Mouse (Mus musculus) left cerebral cortex, postnatal 10 days (tissue): ENCODE data around the gene Asf1b. TPM values are rescaled to one million over a fixed set of nuclear protein-coding genes. Genes with fewer than 3 reads are reported as not detected.
A peak's percentile ranks its signal among the peaks of the same experiment; 100 is the strongest.

Source experiments
- DNase-seq, 2 experiments: peaks; one replicate each; pipeline ENCODE4 v3.0.0; 2021 to 2022; ENCODE audit warnings: low spot score in 2 of 2, mixed read lengths in 1 of 2; ENCODE audit errors: extremely low spot score in 1 of 2
- intact Hi-C: fragments of 180-260 bp; cut with DNase I; formaldehyde crosslinking; loops from one replicate; pipeline ENCODE4 v1.15.1; 2025
- total RNA-seq, 2 experiments: library from RNA; stranded (reverse); gene quantifications; 2 replicates each; pipeline ENCODE4 v1.2.3; 2021

The Asf1b gene
- 1 to 10 TPM; 1.1 TPM for total RNA-seq

- intact Hi-C loops, result loop anchor here (10.0 kb wide), 1 partner anchor 231 kb away; no protein-coding TSS in a partner anchor
- DNase-seq, result peak; percentile 99 to 100
Observed at GRCm38 (mm10) chr8:83955106-83955957, at the start of gene Asf1b, which contains the start of gene Gm10644. TSS of gene Asf1b (plus strand) at chr8:83955507. TSS of gene Gm10644 (minus strand) at chr8:83955205.

DNA sequence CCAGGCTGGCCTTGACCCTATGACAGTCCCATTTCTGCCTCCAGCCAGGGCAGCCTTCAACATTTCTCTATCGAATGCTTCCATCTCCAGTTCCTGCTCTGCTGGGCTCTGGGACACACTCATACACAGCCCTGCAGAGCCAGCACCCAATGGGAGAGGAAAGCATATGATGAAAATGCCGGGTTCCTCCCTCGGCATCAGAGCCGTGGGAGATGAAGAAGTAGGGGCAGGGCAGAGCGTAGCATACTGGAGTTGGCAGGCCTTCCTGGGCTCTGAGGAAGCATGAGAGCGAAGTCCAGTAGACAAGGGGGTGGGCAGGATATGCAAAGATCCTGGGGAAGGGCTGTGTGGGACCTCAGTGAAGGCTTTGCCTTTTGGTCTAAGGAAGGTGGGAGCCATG lies 46.7 kb upstream of the Asf1b start:
- DNase-seq, result no peak
- intact Hi-C loops, result no loop called here

GRCm38 (mm10) chr8:83909311-83909710 lies 46.0 kb upstream of the Asf1b start:
- peak; percentile 53 to 63 for DNase-seq
- intact Hi-C loops, result no loop called here

DNA sequence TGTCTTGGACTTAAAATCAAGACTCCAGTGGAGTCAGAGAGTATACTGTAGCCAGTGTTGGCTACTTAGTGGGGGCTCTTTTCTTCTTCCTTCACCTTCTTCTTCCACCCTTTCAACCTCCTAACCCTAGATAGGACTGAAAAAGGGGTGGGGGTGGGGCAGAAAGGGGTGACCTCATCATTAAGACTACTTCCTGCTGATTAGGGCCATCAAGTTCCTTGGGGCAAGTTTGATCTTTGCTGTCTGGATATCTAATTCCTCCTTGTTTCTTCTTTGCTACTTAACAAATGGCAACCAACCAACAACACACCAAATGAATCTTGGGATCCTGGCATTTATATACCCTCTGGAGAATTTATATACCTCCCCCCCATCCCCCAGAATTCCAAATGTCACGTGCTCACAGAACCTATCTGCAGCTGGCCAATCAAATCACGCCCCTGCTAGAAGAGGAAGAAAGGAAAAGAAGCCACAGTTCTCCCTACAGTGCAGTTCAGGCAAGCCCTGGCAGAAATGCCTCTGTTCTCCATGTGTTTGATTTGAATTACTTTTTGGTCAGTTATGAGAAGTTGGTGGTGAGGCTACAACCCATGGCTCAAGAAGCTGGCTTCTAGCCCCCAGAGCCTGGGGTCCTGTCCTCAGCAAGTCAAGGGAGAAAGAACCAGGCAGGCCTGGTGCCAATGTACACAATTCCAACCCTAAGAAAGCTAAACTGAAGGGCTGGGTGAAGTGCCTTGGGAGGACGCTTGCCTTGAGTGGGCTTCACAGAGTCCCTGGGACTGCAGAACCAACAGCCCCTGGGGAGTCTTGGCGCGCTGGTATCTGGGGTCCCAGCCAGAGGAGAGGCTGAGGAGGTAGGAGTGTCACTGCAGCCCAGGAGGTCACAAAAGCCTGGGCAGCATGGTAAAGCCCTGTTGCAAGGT lies 43.2 kb upstream of the Asf1b start:
- no peak for DNase-seq
- intact Hi-C loops, result no loop called here

DNA sequence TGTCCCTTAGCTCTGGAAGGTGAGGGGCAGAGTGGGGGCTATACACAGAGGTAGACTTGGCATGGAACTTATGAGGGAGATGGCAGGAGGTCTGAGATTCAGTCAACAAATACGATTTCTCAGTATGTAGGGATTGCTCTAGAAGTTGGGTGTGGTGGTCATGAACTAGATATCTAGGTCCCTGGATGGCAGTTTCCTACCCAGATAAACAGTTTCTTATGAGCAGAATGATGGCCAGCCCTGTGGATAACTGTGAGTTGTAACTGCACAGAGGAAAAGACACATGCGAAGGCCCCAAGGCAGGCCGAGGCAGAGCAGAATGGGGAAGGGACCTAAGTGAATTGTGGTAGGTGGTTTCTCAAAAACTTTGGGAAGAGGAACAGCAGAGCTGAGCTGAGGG lies 41.1 kb upstream of the Asf1b start:
- intact Hi-C loops, result no loop called here
- no peak for DNase-seq

DNA sequence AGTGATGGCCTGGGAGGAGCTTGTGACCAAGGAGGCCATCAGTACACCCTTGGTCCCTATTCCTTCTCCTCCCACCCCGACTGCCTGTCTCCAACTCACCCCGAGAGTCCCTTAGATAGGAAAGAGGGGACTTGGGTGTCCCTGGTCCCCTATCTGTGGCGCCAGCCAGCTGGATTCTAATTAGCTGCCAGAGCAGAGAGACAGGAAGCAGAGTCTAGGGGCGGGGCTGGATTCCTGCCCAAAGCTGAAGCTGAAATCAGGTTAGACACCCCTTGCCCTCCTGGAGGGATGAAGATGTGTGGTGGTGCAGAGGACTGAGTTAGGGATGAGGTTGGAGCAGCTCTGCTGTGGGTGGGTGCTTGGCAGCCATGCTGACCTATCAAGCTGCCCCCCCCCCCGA lies 40.4 kb upstream of the Asf1b start:
- DNase-seq, result peak in 1 of 2 experiments; percentile 60
- intact Hi-C loops, result no loop called here

DNA sequence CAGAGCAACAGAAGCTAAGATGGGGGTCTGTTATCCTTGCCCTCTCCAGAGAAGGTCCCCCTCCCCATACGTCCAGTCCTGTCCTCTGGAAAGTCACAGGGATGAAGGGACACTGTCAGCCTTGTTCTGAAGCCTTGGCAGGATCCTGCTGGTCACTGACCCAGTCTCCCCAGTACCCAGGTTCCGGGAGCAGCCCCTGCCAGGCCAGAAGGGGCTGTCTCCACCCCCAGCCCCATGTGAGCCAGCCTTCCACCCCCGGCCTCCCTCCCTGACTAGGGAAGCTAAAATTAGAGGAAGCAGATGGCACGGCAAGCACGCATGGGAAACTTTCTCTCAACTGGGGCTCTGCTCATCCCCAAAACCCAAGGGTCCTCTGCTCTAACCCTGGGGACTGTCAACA lies 39.3 kb upstream of the Asf1b start:
- peak; percentile 34 to 70 for DNase-seq
- intact Hi-C loops, result no loop called here

DNA sequence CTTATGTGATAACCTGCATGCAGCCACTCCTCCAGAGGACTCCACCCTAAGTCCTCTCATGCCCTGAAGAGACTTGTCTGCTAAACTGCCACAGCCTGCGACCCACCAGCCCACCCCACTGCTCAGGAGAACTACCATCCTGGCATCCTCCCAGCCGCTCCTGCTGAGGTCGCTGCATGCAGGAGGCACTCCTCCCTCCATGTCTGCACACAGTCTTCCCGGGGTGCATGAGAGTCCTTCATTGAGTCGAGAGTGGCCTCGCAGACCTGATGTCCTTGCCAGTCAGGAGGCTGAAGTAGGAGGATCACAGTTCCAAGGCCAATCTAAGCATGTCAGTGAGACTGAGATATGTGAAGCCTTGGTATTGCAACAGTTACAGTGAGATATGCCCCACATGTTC lies 37.7 kb upstream of the Asf1b start:
- intact Hi-C loops, result no loop called here
- DNase-seq, result no peak

- peak; percentile 78 to 84 for DNase-seq
- intact Hi-C loops, result no loop called here
Observed at GRCm38 (mm10) chr8:83921558-83921957, 33.7 kb upstream of the Asf1b start.

DNA sequence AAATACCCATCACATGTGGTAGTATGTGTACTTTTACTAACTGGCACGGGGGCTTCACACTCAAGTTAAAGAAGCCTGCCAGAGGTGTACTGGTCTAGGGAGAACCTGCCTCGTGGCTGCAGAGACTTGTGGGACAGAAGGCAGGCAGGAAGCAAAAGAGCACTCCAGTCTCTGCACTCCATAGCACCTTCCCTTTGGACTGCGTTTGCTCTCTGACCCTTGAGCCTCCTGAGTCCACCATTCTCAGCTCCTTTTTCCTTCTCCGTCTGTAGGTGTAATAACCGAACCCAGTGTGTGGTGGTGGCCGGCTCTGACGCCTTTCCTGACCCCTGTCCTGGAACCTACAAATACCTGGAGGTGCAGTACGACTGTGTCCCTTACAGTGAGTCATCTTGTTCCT lies 32.6 kb upstream of the Asf1b start:
- no peak for DNase-seq
- intact Hi-C loops, result no loop called here

- no peak for DNase-seq
- intact Hi-C loops, result no loop called here
Observed at GRCm38 (mm10) chr8:83924585-83924984, 30.7 kb upstream of the Asf1b start.

GRCm38 (mm10) chr8:83926266-83926665 lies 29.0 kb upstream of the Asf1b start:
- DNase-seq, result peak in 1 of 2 experiments; percentile 18
- intact Hi-C loops, result no loop called here

DNA sequence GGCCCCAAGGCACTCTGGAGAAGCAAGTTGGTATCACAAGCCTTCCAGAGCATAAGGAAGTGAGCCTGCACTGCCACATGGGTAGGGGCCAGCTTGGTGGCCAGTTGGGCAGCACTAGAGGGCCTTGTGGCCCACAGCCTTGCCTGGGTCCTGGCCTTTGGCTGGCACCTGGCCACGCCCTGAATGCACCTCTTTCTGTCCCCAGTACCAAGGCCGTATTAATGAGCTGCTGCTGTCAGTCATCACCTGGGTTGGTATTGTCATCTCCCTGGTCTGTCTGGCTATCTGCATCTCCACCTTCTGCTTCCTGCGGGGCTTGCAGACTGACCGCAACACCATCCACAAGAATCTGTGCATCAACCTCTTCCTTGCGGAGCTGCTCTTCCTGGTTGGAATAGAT lies 21.1 kb upstream of the Asf1b start:
- intact Hi-C loops, result no loop called here
- DNase-seq, result no peak

- no peak for DNase-seq
- intact Hi-C loops, result no loop called here
Observed at GRCm38 (mm10) chr8:83934994-83935393, 20.3 kb upstream of the Asf1b start.

DNA sequence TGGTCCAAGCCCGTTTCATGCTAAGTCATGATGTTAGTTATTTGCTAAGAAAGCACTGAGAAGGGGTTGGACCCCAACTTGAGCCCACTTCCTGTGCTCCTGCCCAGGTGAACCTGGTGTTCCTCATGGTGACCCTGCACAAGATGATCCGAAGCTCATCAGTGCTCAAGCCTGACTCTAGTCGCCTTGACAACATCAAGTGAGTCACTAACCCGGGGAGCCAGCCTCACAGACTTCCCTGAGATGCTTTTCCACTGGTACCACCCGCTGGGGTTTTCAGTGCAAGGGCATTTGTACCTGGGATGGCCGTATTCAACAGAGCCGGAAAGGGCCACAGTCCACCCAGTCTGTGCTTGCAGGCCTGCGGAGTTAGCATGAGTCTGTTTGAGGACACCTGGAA lies 19.9 kb upstream of the Asf1b start:
- DNase-seq, result no peak
- intact Hi-C loops, result no loop called here

- no peak for DNase-seq
- intact Hi-C loops, result no loop called here
Observed at GRCm38 (mm10) chr8:83937645-83938044, 17.7 kb upstream of the Asf1b start.

DNA sequence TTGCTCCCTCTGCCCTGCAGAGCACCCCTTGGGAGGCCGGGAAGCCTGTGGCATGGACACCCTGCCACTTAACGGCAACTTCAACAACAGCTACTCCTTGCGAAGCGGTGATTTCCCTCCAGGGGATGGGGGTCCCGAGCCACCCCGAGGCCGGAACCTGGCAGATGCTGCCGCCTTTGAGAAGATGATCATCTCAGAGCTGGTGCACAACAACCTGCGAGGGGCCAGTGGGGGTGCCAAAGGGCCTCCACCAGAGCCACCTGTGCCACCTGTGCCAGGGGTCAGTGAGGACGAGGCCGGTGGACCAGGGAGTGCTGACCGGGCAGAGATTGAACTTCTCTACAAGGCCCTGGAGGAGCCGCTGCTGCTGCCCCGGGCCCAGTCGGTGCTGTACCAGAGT lies 17.0 kb upstream of the Asf1b start:
- no peak for DNase-seq
- intact Hi-C loops, result no loop called here

DNA sequence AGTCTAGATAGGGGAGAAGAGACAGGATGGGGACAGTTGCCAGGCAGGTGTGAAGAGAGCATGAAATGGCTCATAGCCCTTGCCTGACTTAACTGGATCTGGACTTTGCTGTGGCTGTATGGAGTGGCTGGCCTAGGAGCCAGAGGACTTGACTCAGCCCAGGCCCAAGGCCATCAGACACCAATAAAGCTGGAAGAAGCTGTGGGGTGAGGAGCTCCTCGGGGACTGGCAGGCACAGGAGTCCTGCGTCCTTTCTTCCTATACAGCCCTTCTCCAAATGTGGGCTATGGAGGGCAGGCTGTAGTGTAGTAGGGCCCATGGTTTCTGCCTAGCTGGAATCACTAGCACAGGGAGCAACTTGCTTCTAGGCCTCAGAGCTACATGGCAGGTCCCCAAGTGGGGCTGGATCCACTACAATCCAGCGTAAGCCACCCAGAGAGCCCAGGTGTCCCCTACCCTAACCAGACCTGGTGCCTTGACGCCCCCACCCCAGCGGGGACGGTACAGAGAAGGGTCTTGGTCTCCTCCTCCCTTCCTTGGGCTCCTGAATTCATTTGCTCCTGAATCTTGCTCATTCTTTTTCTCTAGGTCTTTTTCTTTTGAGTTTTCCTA lies 14.1 kb upstream of the Asf1b start:
- no peak for DNase-seq
- intact Hi-C loops, result no loop called here

DNA sequence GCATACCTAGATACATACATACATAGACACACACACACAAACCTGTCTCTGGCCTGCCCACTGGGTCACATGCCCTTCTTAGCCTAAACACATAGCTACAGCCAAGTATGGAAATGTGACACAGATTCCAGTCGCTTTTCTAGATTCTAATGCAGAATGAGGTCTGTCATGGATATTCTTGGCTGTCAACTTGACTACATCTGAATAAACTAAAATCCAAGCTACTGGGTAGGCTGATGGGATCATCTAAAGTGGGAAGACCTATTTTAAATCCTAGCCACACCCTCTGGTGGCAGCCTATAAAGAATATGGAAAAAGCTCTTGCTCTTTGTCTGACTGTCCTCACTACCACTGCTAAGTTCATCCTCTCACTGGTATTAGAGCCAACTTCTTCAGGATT lies 12.9 kb upstream of the Asf1b start:
- intact Hi-C loops, result no loop called here
- DNase-seq, result no peak
